Mouse (Mus musculus) adipocyte (in vitro differentiated cells): ENCODE measurements around the gene Psip1.

ENCODE experiments used
- DNase-seq: peaks from one replicate; pipeline ENCODE4 v3.0.0-alpha.2; 2016; ENCODE audit warnings: low spot score

Gene Psip1

DNA sequence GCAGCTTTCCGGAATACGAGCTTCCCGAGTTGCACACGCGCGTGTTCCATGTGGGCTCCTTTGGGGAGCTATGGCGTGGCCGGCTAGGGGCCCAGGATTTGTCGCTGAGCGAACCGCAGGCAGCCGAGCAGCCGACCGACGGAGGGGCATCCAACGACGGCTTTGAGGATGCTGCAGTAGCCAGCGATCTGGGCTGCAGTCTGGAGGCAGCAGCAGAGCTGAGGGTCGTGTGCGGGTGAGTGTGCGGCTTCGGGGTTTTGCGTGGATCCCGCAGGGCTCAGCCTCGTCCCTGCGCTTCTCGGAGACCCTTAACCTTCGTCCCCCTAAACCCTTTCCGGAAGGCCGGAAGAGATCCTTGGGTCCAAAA, 68.5 kb downstream of the Psip1 start:
- peak; percentile 30 for DNase-seq

- peak; percentile 93 for DNase-seq
Measured at GRCm38 (mm10) chr4:83417160-83417819, 69.0 kb downstream of the Psip1 start, which contains the start of gene Snapc3. TSS of gene Snapc3 (plus strand) at chr4:83417724.

- DNase-seq = no peak
Measured at GRCm38 (mm10) chr4:83414241-83414824, 71.9 kb downstream of the Psip1 start.

DNA sequence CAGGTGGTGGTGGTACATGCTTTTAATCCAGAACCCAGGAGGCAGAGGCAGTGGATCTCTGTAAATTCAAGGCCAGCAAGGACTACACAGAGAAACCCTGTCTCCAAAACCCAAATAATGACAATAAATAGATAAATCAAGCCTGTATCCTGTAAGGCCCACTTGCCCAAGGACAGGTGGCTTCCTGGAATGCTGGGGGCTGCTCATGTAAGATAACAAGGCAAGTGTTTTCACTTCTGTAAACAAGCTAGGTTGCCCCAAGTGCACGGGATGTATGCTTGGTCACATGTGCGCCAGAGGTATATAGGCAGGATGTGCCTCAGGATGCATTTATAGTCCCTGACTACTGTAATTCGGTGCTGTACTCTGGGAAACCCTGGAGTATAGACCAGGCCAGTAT, 74.2 kb downstream of the Psip1 start:
- DNase-seq = no peak

DNA sequence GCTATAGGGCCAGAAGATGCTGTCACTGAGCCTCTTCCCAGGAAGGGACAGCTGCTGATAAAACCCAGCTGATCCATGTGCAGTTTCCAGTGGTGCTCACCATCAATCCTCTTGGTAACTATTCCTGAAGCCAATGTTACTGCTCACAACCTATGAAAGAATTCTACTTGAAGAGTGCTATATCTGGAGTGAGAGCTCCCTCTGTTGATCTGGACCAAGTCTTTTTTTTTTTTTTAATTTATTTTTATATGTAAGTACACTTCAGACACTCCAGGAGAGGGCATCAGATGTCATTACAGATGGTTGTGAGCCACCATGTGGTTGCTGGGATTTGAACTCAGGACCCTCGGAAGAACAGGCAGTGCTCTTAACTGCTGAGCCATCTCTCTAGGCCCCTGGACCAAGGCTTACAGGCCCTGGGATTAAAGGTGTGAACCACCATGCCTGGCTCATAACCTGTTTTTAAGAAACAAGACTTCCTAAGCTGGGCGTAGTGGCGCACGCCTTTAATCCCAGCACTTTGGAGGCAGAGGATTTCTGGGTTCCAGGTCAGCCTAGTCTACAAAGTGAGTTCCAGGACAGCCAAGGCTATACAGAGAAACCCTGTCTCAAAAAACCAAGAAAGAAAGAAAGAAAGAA, 76.3 kb downstream of the Psip1 start:
- DNase-seq = peak; percentile 64

DNA sequence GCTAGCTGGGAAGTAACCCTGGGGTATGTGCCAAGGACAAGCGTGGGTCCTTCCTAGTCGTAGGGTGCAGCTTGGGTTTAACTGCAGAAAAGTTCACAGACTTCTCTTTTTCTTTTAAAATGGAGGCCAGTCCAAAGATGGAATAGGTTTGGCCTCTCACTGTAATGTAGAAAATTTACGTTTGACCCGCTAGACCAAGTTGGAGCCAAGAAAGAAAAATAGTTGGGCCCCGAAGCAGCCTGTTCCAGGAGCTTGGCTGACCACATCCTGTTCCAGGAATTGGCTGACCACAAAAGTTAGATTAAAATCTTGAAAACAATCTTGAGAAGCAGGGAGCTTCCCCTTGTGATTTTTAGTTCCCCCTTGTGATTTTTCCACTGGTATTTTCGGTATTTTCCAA, 78.6 kb downstream of the Psip1 start:
- no peak for DNase-seq
